Mouse (Mus musculus) spleen, adult 2 months (tissue): ENCODE data around the gene Tor1a. TPM values are rescaled to one million over a fixed set of nuclear protein-coding genes. Genes with fewer than 3 reads are reported as not detected.

Source experiments
- DNase-seq, 2 experiments: peaks; one replicate each; pipeline versions ENCODE4 v3.0.0 to v3.0.0-alpha.2; 2012 to 2021; ENCODE audit warnings: low spot score in 2 of 2, low read depth in 1 of 2
- H3K27ac ChIP-seq: fragments of 200-500 bp; 2 replicates; pipeline ENCODE4 v1.5.1; 2012; ENCODE audit warnings: low read length, inconsistent platforms; ENCODE audit not compliant: insufficient read depth
- H3K27me3 ChIP-seq: fragments of 200-500 bp; 2 replicates; pipeline ENCODE4 v1.6.1; 2012; ENCODE audit warnings: mild to moderate bottlenecking, moderate library complexity, low read length, inconsistent platforms; ENCODE audit not compliant: control insufficient read depth, insufficient read depth
- H3K36me3 ChIP-seq: fragments of 200-500 bp; 2 replicates; pipeline ENCODE4 v1.6.1; 2012; ENCODE audit warnings: mild to moderate bottlenecking, low read length, inconsistent platforms; ENCODE audit not compliant: control insufficient read depth, insufficient read depth
- H3K4me1 ChIP-seq: fragments of 200-500 bp; 2 replicates; pipeline ENCODE4 v1.6.1; 2011; ENCODE audit warnings: inconsistent platforms; ENCODE audit not compliant: control insufficient read depth, insufficient read depth, insufficient read length
- H3K4me3 ChIP-seq: fragments of 200-500 bp; 2 replicates; pipeline ENCODE4 v1.5.1; 2011; ENCODE audit warnings: mild to moderate bottlenecking, inconsistent platforms; ENCODE audit not compliant: insufficient read depth, insufficient read length; ENCODE audit errors: extremely low read depth
- CTCF ChIP-seq: fragments of 200-500 bp; IDR thresholded peaks from 2 replicates; pipeline ENCODE4 v1.5.1; 2011; ENCODE audit warnings: mild to moderate bottlenecking, inconsistent platforms; ENCODE audit not compliant: insufficient read depth, insufficient read length, insufficient replicate concordance; ENCODE audit errors: extremely low read depth
- POLR2A ChIP-seq: fragments of 200-500 bp; IDR thresholded peaks from 2 replicates; pipeline ENCODE4 v1.6.1; 2011; ENCODE audit warnings: low read depth, low read length, inconsistent platforms
- WGBS: fragments of 180-500 bp; shearing (Covaris S2); methylation state at CpG from one replicate; pipeline ENCODE4 v1.1.7; 2018; 5-methylcytosine and 5-hydroxymethylcytosine counted together
- polyA plus RNA-seq: library from polyadenylated mRNA; depleted of rRNA; stranded (reverse); fragments of >200 nt; gene quantifications from 2 replicates; pipeline ENCODE4 v1.2.3, GENCODE M21; 2012

Tor1a gene
- polyA plus RNA-seq, 1 experiment = 31.3 TPM

DNA sequence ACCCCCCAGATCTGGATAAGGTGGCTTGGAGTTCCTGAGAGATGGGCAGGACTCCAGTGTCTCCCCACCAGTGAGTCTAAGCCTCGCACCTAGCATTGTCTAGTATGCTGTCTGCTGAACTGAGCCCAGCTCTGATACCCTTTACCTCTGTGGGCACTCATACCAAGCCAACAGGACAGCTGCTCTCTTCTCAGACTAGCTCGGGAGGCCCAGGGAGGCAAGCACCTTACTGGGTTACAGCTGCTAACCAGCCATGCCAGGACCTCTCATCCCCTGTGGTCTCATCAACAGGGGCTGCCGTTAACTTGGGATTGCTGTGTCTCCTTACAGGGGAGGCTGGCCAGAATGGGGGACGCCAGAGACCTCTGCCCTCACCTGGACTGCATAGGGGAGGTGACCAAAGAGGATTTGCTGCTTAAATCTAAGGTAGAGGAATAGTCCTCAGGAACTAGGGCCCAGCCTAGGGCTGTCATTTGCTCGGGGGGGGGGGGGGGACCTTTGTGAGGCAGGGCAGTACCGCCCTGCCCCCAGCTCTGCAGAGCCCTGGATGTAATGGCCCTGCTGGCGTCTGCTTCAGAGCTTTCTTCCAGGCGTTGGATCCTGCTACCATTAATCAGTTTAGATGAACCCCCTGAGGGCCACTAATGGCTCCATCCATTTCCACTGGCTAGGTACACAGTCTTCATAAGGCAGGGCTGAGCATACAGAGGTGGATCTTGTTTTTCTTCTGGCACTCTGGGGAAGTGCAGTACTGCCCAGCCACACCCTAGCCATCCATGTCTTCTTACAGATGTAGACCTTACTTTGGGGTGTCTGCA is 30.9 kb upstream of the Tor1a start:
- no peaks in the 10 kb centered on the region for H3K4me1 ChIP-seq
- no peak overlapping the region for H3K4me3 ChIP-seq
- no peak for DNase-seq
- 0 out of 2 replicates have a peak, but pooled peaks cover 1% of the 10 kb centered on the region for H3K36me3 ChIP-seq
- H3K27me3 ChIP-seq = no peaks in the 10 kb centered on the region
- H3K27ac ChIP-seq = no peak overlapping the region
- 90% methylated on average over 8 of the region's 8 CpGs for WGBS
- TF ChIP-seq POLR2A = no peak

- DNase-seq = no peak
- no peak overlapping the region for H3K27ac ChIP-seq
- H3K4me3 ChIP-seq = no peak overlapping the region
- 79% methylated on average over 11 of the region's 11 CpGs for WGBS
- H3K27me3 ChIP-seq = no peaks in the 10 kb centered on the region
- TF ChIP-seq POLR2A (no peak), CTCF (no peak)
- H3K4me1 ChIP-seq = no peaks in the 10 kb centered on the region
- 0 out of 2 replicates have a peak, but pooled peaks cover 1% of the 10 kb centered on the region for H3K36me3 ChIP-seq
Measured at GRCm38 (mm10) chr2:30995432-30995996, 27.8 kb upstream of the Tor1a start.

DNA sequence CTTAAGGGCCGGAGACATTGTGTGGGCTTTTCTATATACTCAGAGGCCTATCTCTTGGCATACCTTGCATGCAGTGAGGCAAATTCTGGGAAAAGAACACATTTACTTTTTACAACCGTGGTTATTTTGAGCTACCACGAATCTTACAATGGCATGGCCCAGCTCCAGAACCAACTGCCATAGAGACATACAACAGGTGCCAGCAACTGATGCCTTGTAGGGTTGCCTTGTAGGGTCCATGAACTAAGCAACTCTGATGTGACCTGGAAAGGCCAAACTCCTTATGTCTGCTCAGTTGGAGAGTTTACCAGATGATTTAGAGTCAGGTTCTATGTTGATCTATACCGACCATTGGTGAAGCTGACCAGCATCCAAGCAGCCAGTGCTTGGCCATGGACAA is 27.1 kb upstream of the Tor1a start:
- H3K36me3 ChIP-seq = 0 out of 2 replicates have a peak, but pooled peaks cover under 1% of the 10 kb centered on the region
- DNase-seq = no peak
- no peak for TF ChIP-seq POLR2A
- no peak for TF ChIP-seq CTCF
- H3K27me3 ChIP-seq = no peaks in the 10 kb centered on the region
- H3K4me1 ChIP-seq = no peaks in the 10 kb centered on the region
- WGBS = 92% methylated on average over 4 of the region's 4 CpGs
- H3K4me3 ChIP-seq = no peak overlapping the region
- no peak overlapping the region for H3K27ac ChIP-seq

GRCm38 (mm10) chr2:30990221-30990620 is 22.5 kb upstream of the Tor1a start:
- Histone ChIP-seq H3K27me3 (no peaks in the 10 kb centered on the region), H3K4me3 (no peak overlapping the region), H3K4me1 (no peaks in the 10 kb centered on the region), H3K27ac (no peak overlapping the region), H3K36me3 (no peaks in the 10 kb centered on the region)
- TF ChIP-seq CTCF (no peak), POLR2A (no peak)
- no peak for DNase-seq
- WGBS = 88% methylated on average over 9 of the region's 9 CpGs

GRCm38 (mm10) chr2:30985111-30986020 is 17.6 kb upstream of the Tor1a start:
- Histone ChIP-seq H3K27me3 (no peaks in the 10 kb centered on the region), H3K27ac (no peak overlapping the region), H3K4me1 (no peaks in the 10 kb centered on the region), H3K4me3 (no peak overlapping the region), H3K36me3 (no peaks in the 10 kb centered on the region)
- no peak for TF ChIP-seq CTCF
- WGBS = 42% methylated on average over 17 of the region's 17 CpGs
- no peak for DNase-seq

GRCm38 (mm10) chr2:30983024-30983423 is 15.3 kb upstream of the Tor1a start:
- no peaks in the 10 kb centered on the region for H3K4me1 ChIP-seq
- H3K27ac ChIP-seq = no peak overlapping the region
- no peak overlapping the region for H3K4me3 ChIP-seq
- peaks cover 8% of the 10 kb centered on the region for H3K36me3 ChIP-seq
- DNase-seq = no peak
- TF ChIP-seq CTCF = no peak
- no peak for TF ChIP-seq POLR2A
- no peaks in the 10 kb centered on the region for H3K27me3 ChIP-seq
- 46% methylated on average over 7 of the region's 7 CpGs for WGBS
